Mouse (Mus musculus) mature B cell (primary cell): Measurements from ENCODE around the gene Nup35.

Experiments
- in situ Hi-C: fragments of 300-500 bp; cut with MboI; formaldehyde crosslinking; loops from 2 replicates; pipeline ENCODE4 v1.14.3; 2019

Gene Nup35

GRCm38 (mm10) chr2:80638364-80639241 lies 21.6 kb downstream of the Nup35 start:
- in situ Hi-C loops = loop anchor here (25.0 kb wide), 1 partner anchor 326 kb away; the partner anchor contains the start of gene Dnajc10

- in situ Hi-C loops = loop anchor here (25.0 kb wide), 1 partner anchor 327 kb away; the partner anchor contains the start of gene Dnajc10
Observed at GRCm38 (mm10) chr2:80639398-80639797, 22.4 kb downstream of the Nup35 start.

- in situ Hi-C loops = loop anchor here (25.0 kb wide), 1 partner anchor 328 kb away; the partner anchor contains the start of gene Dnajc10
Observed at GRCm38 (mm10) chr2:80639864-80640263, 22.8 kb downstream of the Nup35 start.

- in situ Hi-C loops = no loop called here
Observed at GRCm38 (mm10) chr2:80661414-80661813, 44.4 kb downstream of the Nup35 start.

GRCm38 (mm10) chr2:80662682-80663081 lies 45.6 kb downstream of the Nup35 start:
- in situ Hi-C loops = no loop called here

GRCm38 (mm10) chr2:80667396-80667964 lies 50.4 kb downstream of the Nup35 start:
- in situ Hi-C loops = no loop called here

GRCm38 (mm10) chr2:80669868-80670666 lies 53.0 kb downstream of the Nup35 start:
- in situ Hi-C loops = no loop called here

GRCm38 (mm10) chr2:80678803-80679202 lies 61.8 kb downstream of the Nup35 start:
- in situ Hi-C loops = no loop called here

GRCm38 (mm10) chr2:80683727-80684239 lies 66.7 kb downstream of the Nup35 start:
- in situ Hi-C loops = no loop called here

- in situ Hi-C loops = no loop called here
Observed at GRCm38 (mm10) chr2:80684396-80685071, 67.5 kb downstream of the Nup35 start.

- in situ Hi-C loops = no loop called here
Observed at GRCm38 (mm10) chr2:80688261-80688660, 71.2 kb downstream of the Nup35 start.

GRCm38 (mm10) chr2:80707429-80707828 lies 90.4 kb downstream of the Nup35 start:
- in situ Hi-C loops = no loop called here
